Mouse (Mus musculus) cerebellum, adult 2 months (tissue): ENCODE measurements around the gene Pik3cd.

Experiments used
- CTCF ChIP-seq: fragments of 200-500 bp; IDR thresholded peaks from 2 replicates; pipeline ENCODE4 v1.5.1; 2011; ENCODE audit warnings: low read depth, mild to moderate bottlenecking, control low read depth, low read length, moderate library complexity, borderline replicate concordance; ENCODE audit not compliant: insufficient read depth
- POLR2A ChIP-seq: fragments of 200-500 bp; IDR thresholded peaks from 2 replicates; pipeline ENCODE4 v1.6.1; 2011; ENCODE audit warnings: low read length, control low read depth, borderline replicate concordance; ENCODE audit not compliant: insufficient read depth

DNA sequence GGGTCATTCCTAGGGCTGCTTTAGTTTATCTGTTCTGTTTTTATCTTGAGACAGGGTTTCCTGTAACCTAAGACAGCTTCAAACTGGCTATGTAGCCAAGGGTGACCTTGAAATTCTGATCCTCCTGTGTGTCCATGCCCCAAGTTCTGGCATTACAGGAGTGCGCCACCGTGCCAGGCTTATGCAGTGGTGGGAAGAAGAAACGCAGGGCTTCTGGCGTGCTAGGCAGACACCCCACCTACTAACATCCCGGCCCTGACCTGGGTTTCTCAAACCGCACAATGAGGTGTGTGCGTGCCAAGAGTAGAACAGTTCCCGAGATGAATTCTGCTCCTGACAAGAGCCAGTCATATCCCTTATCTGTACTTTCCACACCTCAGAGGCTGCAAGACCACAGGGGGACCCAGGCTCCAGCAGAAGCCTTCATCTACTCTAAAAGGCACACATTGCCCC is 11.5 kb downstream of the Pik3cd start:
- no peak for TF ChIP-seq CTCF
- TF ChIP-seq POLR2A = no peak
